Mouse (Mus musculus): ENCODE results near the gene Uaca. TPM values are rescaled to one million over a fixed set of nuclear protein-coding genes. Genes with fewer than 3 reads are reported as not detected.

Uaca gene
- 3.6 and 3.8 TPM in 2 replicates for total RNA-seq (2017)

DNA sequence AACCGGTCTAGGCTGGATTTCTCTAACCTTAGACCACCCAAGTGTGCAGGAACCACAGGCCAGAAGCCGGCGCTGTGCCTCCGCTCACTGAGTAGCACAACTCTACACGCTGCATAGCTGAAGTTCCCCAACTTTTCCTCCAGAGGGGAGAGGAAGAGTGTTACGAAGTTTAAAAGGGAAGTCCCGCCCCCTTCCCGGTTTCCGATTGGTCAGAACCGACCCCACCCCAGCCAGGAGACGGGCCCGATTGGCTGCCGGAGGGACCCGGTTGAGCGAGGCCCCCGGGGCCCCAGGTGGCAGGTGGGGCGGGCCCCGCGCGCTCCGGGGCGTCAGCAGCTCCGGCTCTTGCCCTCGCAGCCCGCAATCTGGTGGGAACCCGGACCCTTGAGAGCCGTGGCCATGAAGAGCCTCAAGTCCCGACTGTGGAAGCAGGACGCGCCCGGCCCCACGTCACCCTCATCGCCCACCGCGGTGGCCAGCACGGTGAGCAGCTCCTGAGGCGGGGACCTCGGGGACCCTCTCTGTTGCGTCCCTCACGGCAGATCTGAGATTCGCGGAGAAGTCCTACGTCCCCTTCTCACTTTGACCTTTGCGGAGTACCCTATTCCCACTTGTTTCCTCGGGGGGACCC lies at the start of gene Uaca:
Gene Uaca, plus strand, starts transcription at position 333 of the 631 bp plus-strand sequence.
- no peak for ATAC-seq (ENCODE audit: extremely low read depth, insufficient number of reproducible peaks, low FRiP score, poor library complexity, severe bottlenecking)

DNA sequence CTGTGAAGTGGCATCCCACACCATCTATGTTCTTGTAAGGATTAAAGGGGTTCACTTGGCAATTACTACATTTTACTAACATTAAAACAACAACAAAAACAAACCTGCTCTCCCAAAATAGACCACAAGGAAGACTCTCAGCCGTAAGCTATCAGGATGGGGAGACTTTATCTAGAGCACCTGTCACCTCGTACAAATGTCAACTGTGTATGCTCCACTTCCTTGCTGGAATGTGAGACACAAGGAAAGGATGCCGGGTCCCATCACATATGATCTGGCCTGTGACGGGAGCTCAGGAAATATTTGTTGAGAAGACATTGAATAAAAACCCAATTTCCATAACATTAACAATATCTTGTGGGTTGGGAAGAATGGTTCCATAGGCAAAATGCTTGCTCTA lies 49.4 kb upstream of the Uaca start:
- no peak for ATAC-seq (ENCODE audit: extremely low read depth, insufficient number of reproducible peaks, low FRiP score, poor library complexity, severe bottlenecking)

DNA sequence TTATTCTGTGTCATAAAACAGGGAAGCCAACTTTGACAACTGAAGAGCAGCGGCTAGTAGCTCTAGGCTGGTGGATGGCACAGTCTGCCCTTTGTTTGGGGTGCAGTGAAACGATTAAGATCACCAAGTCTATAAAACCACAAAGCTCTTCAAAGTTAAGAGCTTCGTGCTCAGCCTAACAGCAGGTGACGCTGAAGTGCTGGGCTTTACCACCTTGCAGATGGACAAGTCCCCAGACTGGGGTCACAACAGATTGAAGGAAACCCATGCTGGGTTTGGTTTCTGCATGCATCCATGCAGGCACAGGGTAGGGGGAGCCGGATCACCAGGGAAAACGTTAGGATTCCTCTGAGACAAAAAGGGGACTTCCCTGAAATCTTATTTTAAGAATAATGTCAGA lies 47.8 kb upstream of the Uaca start:
- no peak for ATAC-seq (ENCODE audit: extremely low read depth, insufficient number of reproducible peaks, low FRiP score, poor library complexity, severe bottlenecking)

DNA sequence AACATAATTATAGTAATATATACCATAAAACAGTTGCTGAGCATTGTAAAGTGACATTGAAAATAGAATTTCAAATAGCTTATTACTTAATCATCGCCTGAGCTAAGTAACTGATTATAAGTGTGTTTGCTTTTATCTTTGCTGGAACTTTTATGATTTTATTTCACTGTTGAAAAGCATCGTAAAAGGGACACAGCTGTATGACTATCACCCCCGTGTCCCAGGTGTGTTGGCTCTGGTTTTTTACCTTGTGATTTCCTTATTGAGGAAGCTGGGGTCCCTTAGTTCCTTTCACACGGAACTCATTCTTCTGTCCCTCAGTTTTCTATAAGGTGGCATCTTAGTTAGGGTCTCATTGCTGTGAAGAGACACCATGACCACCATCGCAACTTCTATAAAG lies 46.7 kb upstream of the Uaca start:
- no peak for ATAC-seq (ENCODE audit: extremely low read depth, insufficient number of reproducible peaks, low FRiP score, poor library complexity, severe bottlenecking)

DNA sequence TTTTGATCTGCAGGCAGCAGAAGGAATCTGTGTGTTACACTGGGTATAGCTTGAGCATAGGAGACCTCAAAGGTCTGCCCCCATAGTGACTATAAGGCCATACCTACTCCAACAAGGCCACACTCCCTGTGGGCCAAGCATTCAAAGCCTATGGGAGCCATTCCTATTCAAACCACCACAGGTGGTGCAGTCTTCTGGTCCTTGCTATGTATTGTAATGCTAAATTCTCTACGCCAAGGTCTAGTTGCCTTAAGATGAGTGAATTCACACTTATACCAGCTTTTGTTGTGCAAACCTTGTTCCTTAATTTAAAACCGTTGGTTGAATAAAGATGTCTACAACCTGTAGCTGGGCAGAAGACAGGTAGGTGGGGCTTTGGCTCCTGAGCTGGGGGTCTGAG lies 46.2 kb upstream of the Uaca start:
- ATAC-seq (ENCODE audit: extremely low read depth, insufficient number of reproducible peaks, low FRiP score, poor library complexity, severe bottlenecking): no peak

DNA sequence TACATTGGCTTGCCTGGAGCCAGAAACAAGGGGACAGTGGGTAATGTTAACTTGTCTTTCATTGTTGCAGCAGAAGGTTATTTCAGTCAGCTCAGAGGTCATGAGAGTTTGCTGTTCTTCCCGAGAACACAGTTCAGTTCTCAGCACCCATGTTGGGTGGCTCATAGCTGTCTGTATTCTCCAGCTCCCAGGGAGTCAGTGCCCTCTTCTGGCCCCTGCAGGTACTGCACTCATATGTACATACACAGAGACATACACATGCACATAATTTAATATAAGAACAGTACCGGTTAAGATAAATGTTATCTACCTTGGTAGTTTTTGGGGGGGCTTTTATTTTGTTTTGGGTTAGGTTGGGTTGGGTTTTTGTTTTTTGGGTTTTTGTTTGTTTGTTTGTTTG lies 45.2 kb upstream of the Uaca start:
- no peak for ATAC-seq (ENCODE audit: extremely low read depth, insufficient number of reproducible peaks, low FRiP score, poor library complexity, severe bottlenecking)

DNA sequence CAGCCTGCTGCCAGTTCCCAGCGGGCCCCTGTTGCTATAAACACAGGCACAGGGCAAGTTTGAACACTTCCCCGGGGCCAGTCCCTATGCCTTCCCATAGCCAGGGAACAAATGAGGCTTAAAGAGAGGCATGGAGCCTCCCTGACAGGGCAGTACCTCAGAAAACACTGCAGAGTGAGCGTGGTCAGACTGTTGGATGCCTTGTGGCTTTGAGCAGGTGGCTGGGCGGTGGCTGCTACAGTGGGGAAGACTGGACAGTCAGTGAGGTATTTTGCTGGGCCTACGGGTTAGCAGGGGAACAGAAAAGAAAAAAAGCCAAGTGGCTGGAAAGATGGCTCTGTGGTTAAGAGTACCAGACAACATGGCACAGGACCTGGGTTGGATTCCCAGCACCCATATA lies 43.2 kb upstream of the Uaca start:
- no peak for ATAC-seq (ENCODE audit: extremely low read depth, insufficient number of reproducible peaks, low FRiP score, poor library complexity, severe bottlenecking)

DNA sequence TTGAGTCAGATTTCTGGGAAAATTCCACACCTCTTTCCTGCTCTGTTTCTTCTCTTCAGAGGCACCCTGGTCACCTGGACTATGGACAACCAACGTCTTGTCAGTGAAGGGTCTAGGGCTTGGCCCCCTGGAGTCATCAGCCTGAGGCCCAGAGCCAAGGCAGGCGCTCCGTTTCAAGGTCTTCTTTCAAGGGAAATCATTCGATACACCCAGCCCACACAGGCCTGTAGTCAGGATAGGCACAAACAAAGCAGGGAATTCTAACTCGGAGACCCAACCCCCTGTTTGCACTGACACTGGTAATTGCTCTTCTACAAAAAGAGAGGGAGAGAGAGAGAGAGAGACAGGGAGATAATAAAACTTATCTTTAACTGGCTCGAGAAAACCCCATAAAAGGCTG lies 42.4 kb upstream of the Uaca start:
- no peak for ATAC-seq (ENCODE audit: extremely low read depth, insufficient number of reproducible peaks, low FRiP score, poor library complexity, severe bottlenecking)

DNA sequence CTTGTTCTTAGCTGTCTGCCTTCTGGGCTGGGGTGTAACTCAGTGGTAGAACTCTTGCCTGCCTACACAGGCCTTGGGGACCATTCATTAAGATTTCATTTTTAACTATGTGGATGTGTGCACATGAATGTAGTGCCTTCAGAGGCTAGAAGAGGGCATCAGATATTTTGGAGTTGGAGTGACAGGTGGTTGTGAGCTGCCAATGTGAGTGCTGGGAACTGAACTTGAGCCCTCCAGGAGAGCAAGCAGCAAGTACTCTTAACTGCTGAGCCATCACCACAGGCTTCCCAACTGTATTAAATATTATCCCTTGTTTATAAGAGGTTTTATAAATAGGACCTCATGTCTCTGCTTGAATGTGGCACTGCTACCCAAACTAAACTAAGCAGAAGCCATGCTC lies 41.7 kb upstream of the Uaca start:
- ATAC-seq (ENCODE audit: extremely low read depth, insufficient number of reproducible peaks, low FRiP score, poor library complexity, severe bottlenecking): no peak

DNA sequence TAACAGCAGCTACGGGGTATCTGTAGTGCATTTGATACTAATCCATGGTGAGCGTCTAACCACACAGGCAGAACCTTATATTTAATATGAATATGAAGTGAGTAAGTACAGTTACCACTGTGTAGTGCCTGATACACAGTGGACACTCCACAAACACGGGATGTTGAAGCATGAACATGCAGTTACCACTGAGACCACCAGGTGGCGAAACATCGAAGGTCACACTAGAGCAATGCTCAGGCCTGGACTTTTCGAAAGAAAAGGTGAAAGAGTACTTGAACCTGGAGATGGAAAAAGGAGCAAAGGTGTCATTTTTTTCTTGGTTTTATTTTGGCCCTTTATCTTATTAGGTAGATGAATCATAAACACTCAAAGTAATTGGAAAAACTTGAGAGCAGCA lies 38.1 kb upstream of the Uaca start:
- no peak for ATAC-seq (ENCODE audit: extremely low read depth, insufficient number of reproducible peaks, low FRiP score, poor library complexity, severe bottlenecking)

DNA sequence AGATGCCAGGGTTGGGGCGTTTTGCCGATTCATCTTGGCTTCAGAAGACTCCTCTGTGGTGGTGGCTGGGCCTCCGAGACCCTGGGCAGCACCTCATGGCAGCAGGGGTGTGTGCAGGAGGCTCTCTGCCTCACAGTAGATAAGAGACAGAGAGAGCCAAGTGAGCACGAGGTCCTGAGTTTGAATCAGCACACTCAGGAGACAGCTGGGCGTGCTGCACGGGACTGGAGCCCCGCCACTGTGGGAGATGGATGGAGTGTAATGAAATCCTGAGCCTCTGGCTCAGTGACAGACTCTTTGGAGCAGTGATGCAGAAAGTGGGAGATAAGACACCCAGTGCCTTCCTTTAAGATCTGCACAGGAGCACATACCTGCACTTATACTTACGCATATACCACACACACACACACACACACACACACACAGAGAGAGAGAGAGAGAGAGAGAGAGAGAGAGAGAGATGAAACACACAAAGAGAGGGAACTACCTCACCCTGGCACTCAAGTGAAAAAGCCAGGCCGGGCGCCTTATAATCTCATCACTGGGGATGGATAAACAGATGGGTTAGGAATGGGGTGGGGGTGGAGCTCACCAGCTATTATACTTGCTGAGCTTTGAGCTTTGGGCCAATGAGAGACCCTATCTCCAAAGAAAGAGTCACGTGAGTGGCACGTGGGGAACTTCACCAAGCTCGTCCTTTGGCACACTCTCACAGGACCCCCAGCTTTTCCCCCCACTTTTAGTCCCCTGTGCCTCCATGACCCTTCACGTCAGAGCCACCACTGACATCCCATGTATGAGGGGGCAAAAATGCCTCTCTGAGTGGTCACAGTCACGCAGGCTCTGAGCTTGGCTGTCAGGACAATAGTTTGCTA lies 37.2 kb upstream of the Uaca start:
- no peak for ATAC-seq (ENCODE audit: extremely low read depth, insufficient number of reproducible peaks, low FRiP score, poor library complexity, severe bottlenecking)

DNA sequence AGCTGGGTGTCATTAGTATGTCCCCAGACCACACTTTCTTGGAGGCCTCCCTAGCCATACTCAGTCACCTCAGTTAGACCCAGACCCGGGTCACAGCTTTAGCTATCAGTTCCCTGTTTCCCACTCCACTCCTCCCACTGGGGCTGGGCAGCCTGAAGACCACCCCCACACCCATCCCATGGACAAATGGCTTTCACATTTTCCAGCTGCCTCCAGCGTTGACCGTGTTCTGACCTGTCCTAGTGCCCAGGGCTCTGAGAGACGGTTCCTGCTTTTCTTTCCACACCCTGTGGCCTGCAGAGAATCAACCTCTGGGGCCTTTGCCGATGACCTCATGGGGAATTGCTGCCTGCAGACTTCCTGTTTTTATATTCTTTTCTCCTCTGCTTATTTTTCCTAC lies 36.5 kb upstream of the Uaca start:
- no peak for ATAC-seq (ENCODE audit: extremely low read depth, insufficient number of reproducible peaks, low FRiP score, poor library complexity, severe bottlenecking)

DNA sequence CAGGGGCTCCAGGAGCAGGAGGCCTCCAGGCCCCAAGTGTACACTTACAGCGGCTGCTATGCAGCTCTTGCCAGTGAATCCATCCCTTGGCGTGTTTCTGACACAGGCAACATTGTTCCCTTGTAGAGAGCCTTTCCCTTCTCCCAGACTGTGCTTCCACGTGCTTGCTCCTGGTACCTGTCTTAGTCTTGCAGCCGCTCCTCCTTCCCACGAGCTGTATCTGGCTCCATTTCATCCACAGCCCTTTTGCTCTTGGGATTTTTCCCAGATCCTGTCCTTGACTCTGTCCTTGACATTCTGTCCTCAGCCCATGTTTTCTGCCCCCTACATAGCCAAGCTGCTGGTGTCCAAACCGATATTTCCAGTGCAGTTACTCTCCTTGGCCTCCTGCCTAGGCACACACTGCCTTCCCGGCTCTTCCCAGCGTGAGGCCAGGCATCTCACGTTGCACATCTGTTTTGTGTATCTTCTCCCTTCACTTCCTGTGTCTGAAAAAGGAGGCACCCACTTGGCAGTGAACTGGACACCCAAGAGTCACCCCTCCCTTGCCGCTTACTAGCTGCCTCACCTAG lies 34.8 kb upstream of the Uaca start:
- ATAC-seq (ENCODE audit: extremely low read depth, insufficient number of reproducible peaks, low FRiP score, poor library complexity, severe bottlenecking): no peak

DNA sequence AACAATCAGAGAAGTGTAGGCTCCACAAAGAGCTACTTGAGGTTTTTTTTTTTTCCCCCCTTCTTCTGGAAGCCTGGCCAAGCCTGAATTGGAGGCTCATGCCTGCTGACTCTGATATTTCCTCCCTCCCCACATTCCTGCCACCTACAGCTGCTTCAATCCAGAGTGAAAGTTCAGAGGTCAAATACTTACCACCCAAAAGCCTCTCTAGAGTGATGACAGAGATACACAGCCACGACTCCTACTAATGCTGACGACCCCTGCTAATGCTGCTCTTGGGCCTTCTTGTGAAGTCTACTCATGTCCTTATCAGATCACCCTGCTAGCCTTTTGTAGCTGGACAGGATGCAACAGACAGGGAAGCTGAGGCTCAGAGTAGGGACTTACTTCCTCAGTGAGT lies 29.2 kb upstream of the Uaca start:
- no peak for ATAC-seq (ENCODE audit: extremely low read depth, insufficient number of reproducible peaks, low FRiP score, poor library complexity, severe bottlenecking)

DNA sequence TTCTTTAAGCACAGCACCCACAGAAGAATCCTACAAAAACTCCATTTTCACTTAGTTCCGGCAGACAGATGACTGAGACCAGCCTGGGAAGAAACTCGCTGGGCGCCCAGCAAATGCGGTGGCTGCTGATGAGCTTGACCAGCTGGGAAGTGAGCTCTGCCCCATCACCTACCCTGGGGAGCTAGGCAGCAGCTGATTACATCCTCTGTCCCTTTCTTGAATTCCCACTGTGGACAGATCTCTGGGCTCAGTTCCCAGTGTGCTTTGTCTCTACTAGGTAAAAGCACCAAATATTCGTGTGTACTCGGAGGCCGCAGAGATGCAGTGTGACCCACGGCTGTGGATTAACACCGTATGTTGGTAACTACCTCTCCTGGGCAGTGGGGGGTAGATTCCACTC lies 25.9 kb upstream of the Uaca start:
- ATAC-seq (ENCODE audit: extremely low read depth, insufficient number of reproducible peaks, low FRiP score, poor library complexity, severe bottlenecking): no peak

DNA sequence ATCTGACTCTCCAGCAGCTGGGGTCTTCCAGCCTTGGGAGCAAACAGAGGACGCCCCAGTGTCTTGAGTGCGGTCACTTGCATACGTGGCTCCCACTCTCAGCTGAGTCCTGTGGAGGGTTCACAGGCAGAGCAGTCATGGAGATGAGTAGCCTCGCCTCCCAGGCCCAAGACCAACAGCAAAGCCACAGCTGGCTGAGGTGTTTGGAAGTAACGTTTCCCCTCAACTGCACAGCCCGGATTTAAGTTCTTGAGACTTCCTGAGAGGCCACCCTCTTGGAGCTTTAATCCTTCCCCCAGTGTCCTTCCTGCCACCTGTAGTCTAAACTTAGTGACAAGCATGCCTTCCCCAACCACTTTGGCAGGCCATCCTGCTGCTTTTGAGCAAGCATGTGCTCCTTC lies 24.6 kb upstream of the Uaca start:
- no peak for ATAC-seq (ENCODE audit: extremely low read depth, insufficient number of reproducible peaks, low FRiP score, poor library complexity, severe bottlenecking)

DNA sequence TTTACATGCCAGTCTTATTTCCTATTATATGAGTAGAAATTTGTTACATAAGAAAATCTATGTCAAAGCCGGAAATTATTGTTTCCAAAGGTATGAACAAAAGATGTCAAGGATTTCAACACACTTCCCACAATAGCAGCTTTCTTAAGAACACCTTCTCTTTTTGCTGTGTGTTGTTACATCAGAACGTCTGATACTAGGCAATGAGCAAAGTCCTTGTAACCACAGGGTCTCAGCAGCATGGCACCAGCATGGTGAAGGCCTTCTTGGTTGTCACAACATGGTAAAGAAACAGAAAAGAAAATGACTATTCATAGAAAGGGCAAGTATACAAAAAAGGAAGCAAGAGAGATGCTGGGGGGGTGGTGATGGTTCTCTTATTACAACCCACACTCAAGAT lies 20.6 kb upstream of the Uaca start:
- ATAC-seq (ENCODE audit: extremely low read depth, insufficient number of reproducible peaks, low FRiP score, poor library complexity, severe bottlenecking): no peak

DNA sequence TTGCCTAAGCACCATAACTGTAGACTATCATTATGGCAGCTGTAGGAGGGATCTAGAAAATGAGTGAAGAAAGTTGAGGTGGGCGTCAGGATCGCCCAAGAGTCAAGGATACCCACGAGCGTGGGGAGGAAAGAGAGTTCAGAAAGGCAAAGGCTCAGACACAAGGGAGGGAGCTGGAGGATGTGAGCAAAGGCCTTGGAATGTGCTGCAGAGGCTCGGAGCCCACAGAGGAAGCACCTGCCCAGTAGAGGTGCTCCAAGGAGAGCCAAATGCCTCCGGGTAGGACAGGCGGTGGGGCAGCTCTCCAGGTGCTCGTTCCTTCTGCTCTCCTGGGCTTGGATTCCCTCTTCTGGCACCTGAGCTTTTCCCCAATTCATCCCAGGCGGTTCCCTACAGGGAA lies 17.4 kb upstream of the Uaca start:
- no peak for ATAC-seq (ENCODE audit: extremely low read depth, insufficient number of reproducible peaks, low FRiP score, poor library complexity, severe bottlenecking)

DNA sequence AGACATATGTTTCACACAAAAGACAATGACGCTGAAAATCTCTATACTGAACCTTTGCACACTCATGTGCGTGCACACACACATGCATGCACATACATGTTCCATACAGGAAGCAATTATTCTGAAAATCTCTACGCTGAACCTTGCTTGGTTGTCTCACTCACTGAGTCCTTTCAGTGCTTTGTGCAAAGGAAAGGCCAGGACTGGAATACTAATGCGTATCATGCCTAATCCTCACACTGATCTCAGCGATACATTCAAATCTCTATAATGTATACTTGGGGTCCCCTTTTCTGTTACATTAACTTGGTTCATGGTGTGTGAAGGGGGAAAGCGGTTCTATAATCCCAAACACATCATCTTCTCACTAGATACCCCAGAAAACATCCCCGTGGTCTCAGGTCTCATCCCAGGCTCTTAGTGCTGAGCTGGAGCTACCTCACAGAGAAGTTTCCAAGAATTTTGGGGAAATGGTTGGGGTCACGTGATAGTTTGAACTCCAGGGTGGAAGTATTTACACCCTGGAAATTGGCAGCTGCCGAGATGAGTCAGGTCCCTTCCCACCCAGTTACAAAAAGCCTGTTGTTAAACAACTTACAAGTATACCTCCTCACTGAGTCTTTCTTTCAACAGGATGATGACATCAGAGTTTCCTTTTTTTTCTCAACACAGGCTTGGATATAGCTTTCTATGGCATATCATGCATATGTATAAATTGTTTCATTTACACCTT lies 12.1 kb upstream of the Uaca start:
- no peak for ATAC-seq (ENCODE audit: extremely low read depth, insufficient number of reproducible peaks, low FRiP score, poor library complexity, severe bottlenecking)

DNA sequence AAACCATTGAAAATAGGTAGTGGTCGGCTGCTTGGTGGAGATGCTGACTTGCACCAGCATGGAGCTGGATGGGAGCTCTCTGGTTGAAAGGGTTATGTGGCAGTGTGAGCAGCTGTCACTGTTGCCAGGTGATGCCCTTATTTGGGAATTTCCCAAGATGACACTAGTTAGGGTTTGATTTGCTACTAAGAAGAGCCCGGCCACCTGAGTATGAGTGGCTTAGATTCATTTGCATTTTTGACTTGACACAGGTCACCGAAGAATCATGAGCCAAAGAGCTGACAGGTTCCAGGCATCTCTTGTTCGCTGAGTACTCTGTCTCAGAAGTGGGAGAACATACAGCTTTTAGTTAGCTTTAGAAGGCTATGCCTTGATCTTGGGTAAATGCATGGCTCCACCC lies 9.3 kb upstream of the Uaca start:
- no peak for ATAC-seq (ENCODE audit: extremely low read depth, insufficient number of reproducible peaks, low FRiP score, poor library complexity, severe bottlenecking)

Data from neutrophil, adult 5-6 weeks (primary cell).